Mouse (Mus musculus) frontal cortex, postnatal 10 days (tissue): ENCODE measurements around the gene Akr1c6.
"Not testable (repeated sequence)": the region's sequence is repeated elsewhere in the genome, so short reads cannot be mapped to it uniquely, and the experiment has no call there.

Experiments used
- DNase-seq, 2 experiments: peaks; one replicate each; pipeline ENCODE4 v3.0.0; 2022; ENCODE audit warnings: low spot score in 2 of 2, mixed read lengths in 1 of 2

The Akr1c6 gene

DNA sequence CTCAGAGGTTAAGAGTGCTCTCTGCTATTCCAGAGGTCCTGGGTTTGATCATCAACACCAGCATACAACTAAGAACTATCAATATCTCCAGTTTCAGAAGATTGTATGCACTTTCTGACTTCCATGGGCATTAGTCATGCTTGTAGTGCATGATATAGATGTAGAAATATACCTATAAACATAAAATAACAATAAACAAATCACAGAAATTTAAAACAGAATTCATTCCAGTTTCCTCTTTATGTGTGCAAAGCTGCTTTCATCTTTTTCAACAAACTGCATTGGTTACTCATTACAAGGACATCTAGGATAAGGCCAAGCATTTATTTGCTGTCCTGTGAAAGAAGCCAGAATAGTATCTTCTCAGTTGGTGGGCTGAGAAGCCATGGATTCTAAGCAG is at the start of gene Akr1c6:
Akr1c6 (plus strand) TSS at position 301 of the 400 bp plus-strand sequence.
- DNase-seq = no peak

DNA sequence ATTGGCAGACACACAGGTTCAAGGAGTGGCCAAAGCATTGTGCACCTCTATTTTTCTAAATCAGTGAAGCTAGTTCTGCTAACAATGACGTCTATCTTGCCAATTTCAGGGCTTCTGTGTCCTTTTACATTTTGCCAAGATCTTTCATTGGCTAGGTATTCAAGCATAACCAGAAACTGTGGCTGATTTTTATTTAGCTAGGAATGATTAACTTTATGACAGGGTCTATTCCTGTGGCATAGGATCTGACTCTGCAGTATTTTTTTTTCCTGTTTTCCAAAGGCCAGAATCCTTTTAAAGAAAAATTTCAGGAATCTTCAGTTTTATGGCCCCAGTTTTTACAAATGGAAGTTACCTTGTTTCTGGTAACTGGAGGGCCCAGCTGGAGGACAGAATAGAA is 49.2 kb upstream of the Akr1c6 start:
- DNase-seq = no peak

DNA sequence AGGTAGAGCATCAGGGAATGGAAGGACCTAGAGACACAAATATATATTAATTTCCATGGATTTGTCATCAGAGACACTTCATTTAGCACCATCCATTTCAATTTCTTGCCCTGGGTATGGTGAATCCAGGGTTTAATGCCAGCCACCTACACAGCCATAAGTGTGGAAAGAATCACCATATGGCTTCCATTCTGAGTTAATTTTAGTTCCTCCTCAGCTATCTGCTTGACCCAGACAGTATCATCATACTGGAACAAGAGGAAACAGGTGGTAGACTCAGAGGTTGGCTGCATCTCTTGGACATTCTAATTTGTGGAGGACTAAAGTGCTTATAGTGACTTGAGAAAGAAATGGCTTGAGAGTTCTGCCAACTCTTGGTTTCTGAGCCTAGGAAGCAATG is 48.6 kb upstream of the Akr1c6 start:
- no peak for DNase-seq

DNA sequence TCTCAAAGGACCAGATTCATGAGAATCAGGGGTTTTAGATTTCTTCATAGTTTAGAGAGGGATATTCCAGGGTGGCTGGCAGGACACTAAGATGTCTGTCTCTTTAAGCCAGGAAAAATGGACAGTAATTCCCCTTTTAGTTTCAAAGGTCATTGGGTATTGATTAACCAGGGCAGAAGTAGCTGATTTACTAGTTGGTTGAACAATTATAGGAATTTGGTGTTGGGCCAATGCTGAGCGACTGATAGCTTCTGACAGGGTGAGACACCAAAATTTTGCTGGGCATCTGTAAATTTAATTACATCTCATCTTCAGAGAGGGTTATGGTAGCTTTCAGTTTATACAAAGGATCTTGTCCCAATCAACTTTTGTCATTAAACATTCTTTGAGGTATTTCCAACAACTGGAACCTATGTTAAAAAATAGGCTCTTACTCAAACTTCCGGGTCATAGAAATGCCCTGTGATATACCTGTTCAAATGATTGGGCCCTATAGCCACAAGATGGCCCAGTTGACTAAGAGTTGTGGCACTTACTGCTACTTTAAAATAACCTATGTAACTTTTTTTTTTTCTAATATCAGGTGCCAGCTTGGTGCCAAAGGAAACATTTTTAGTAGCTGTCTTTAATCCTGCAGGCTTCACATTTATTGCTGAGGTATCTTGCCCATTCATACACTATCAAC is 45.2 kb upstream of the Akr1c6 start:
- DNase-seq = no peak

DNA sequence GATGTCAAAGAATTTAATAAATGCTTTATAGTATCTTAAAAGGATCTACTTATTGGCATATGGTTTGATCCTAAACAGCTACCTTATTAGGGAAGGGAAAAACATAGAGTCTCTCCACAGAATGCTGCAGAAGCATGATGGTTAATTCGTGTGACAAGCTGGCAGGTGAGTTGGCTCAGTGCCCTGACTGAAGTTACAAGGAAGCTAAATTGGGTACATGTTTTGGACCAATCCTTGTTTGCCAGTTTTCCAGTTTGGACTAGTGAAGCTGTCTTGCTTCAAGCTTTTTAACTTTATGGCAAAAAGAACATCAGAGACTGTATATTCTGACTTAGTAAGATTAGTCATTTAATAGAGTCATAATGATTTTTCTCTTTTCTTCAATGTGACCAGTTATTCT is 33.7 kb upstream of the Akr1c6 start:
- DNase-seq = not testable (repeated sequence)

DNA sequence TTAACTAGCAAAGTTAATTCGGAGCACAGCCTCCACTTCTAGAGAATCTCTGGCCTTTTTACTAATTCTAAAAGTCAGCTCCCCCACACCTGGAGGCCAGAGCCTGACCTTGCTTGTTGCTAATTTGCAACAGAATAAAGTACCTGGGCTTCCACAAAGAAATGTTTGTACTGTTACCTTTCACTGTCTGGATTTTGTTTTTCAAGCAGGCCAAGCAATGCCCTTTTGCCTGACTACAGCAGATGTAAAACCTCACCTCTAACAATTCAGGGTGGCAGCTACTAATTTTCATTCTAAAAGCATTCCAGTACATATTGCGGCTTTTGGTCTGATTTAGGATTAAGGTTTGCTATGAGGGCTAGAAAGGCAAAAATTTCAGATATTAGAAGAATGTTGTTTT is 33.3 kb upstream of the Akr1c6 start:
- no peak for DNase-seq

DNA sequence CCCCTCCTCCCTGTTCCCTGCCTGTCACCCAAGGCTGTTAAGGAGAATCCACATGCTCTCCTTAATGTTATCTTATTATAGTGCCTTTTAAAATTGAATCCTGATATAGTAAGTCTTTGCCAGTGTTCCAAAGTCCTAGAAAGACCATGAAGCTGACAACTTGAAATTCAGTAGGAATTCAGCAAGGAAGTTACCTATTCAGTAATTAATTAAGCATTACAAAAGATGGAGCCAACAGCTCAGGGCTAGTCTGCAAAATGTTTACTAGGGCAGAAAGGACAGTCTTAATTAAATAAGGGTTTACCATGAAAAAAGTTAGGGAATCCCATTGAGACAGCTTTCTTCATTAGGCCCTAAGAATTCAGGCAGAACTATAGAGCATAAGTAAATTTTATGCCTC is 31.9 kb upstream of the Akr1c6 start:
- no peak for DNase-seq

DNA sequence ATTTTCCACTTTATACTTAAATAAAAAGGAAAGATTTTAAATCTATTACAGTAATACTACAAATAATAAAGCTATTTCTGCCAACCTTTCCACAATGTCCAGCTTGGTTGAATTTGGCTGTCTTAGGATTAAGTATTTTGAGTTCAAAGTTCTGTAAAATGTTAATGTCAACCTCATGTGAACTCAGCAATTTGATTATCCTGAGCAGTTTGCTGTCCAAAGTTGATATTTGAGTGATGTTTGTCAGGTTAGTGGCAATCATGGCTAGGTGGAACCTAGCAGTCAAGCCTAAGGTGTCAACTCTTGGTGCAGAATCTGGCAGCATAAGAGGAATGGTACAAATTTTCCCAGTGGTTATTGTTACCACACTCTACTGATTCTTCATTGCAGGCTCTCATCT is 29.4 kb upstream of the Akr1c6 start:
- DNase-seq = no peak

DNA sequence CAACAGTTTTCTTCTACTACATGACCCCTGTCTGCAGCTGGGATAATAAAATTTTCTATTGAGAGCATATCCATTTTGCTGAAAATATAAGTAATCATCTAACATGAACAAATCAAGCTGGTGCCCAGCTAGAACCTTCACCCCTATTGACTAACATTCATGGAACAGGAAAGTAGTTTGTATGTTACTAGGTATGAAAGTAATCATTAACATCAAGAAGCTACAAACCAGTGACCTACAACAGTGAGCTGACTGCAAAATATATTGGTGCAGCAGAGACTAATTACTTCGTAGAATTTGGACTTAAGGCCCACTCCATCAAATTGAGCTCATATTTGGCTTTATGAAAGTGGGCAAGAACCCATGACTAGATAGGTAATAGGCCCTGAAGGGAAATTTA is 27.3 kb upstream of the Akr1c6 start:
- no peak for DNase-seq

DNA sequence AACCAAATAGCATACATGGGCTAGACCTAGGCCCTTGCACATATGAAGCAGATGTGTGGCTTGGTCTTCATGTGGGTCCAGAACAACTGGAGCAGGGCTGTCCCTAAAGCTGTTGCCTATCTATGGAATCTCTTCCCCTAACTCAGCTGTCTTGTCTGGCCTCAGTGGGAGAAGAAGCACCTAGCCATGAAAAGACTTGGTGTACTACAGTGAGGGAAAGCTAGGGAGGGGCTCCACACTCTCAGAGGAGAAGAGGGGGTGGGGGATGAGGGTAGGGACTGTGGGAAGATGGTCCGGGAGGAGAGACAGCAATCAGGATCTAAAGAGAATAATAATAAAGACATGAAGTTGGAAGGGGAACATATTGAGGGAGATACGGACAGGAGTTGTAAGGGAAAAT is 5.5 kb upstream of the Akr1c6 start:
- no peak for DNase-seq

DNA sequence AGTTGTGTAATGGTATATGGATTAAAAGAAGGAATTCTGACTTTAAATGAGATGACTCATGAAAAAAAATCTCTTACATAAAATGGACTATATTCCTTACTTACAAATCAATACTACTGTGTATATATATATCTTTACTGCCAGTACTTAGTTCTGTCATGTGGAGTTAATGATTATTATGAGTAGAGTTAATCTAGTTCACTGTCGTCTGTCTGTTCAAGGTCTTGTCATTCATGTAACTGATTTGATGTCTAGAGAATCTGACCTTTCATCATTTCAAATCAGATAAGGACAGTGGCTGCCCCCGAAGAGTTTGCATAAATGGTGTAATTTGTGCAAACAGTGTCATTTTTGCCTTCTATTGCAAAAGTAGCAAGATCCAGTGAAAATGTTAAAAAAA is 5.1 kb upstream of the Akr1c6 start:
- no peak for DNase-seq

DNA sequence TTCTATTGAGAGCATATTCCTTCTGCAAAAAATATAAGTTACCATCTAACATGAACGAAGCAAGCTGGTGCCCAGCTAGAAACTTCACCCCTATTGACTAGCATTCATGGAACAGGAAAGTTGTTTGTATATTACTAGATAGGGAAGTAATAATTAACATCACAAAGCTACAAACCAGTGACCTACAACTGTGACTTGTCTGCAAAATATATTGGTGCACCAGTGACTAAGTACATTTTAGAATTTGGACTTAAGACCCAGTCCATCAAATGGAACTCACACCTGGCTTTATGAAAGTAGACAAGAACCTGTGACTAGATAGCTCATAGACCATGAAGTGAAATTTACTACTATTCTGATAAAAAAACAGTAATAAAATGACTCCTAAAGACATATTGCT is 3.0 kb upstream of the Akr1c6 start:
- DNase-seq = no peak

DNA sequence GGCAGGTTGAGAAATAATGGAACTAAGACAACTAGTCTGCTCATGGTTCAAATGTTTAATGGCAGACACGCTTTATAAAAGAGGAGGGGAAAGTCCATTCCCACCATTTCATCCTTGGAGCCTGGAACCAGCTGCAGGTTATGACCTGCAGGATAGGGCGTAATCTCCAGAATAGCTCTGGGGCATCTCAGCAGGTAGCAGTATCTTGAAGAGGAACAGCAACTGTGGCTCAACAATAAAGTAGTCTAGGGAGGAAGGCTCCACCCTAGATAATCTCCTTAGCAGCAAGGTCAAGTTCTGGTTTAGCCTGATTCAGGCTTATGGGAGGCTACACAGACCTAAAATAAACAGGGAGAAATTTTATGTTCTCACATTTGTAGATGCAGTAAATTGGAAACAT is 31.5 kb downstream of the Akr1c6 start:
- no peak for DNase-seq

DNA sequence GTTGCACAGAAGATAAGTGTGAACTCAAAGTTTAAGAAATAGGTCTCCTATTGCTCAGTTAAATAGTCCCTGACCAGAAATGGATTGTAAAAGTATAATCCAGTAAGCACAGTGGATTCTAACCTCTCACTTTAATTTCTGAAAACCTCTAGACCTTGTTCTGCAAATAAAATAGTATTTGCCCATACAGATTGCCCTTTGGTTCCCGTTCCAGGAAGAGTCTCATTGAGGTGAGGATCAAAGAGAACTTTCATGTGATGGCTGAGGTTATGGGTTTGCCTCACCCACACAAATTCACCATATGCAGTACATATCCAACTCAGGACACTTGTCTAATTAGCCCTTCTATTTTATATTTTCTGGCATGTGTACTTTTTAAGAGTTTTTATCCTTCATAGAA is 33.8 kb downstream of the Akr1c6 start:
- DNase-seq = no peak
